Mouse (Mus musculus) C2C12 (cell line): ENCODE data around the gene Fam20b. TPM values are rescaled to one million over a fixed set of nuclear protein-coding genes. Genes with fewer than 3 reads are reported as not detected.

Source experiments
- H3K27me3 ChIP-seq: one replicate; pipeline ENCODE4 v1.6.1; 2011; ENCODE audit not compliant: control insufficient read depth, insufficient read depth, insufficient read length
- H3K36me3 ChIP-seq: one replicate; pipeline ENCODE4 v1.6.1; 2011; ENCODE audit not compliant: control insufficient read depth, insufficient read depth
- H3K4me3 ChIP-seq: one replicate; pipeline ENCODE4 v1.5.1; 2011; ENCODE audit warnings: mild to moderate bottlenecking, control low read depth; ENCODE audit not compliant: poor library complexity, insufficient read depth, severe bottlenecking
- H3K79me2 ChIP-seq: one replicate; pipeline ENCODE4 v1.6.1; 2011; ENCODE audit not compliant: control insufficient read depth, insufficient read depth
- H3K79me3 ChIP-seq: one replicate; pipeline ENCODE4 v1.6.1; 2011; ENCODE audit warnings: low read depth, control low read depth
- H3ac ChIP-seq: one replicate; pipeline ENCODE3; 2011; ENCODE audit warnings: low read depth; ENCODE audit not compliant: control insufficient read depth, insufficient read length
- CEBPB ChIP-seq: IDR thresholded peaks from one replicate; pipeline ENCODE4 v1.6.1; 2011; ENCODE audit warnings: low read depth, mild to moderate bottlenecking, control low read depth, moderate library complexity
- CTCF ChIP-seq: IDR thresholded peaks from one replicate; pipeline ENCODE4 v1.5.1; 2011; ENCODE audit not compliant: control insufficient read depth, insufficient read depth, insufficient read length
- FOSL1 ChIP-seq: IDR thresholded peaks from one replicate; pipeline ENCODE4 v1.8.0; 2011; ENCODE audit warnings: mild to moderate bottlenecking, low read length; ENCODE audit not compliant: poor library complexity, insufficient read depth, severe bottlenecking
- MAX ChIP-seq: IDR thresholded peaks from one replicate; pipeline ENCODE4 v1.6.1; 2011; ENCODE audit warnings: mild to moderate bottlenecking, control low read depth
- MYOD1 ChIP-seq: IDR thresholded peaks from one replicate; pipeline ENCODE4 v1.6.1; 2011; ENCODE audit warnings: low read depth; ENCODE audit not compliant: control insufficient read depth, insufficient read length
- MYOG ChIP-seq: IDR thresholded peaks from one replicate; pipeline ENCODE4 v1.6.1; 2011; ENCODE audit not compliant: control insufficient read depth, insufficient read length; ENCODE audit errors: extremely low read depth
- USF1 ChIP-seq: IDR thresholded peaks from one replicate; pipeline ENCODE4 v1.6.1; 2011; ENCODE audit warnings: low read depth, mild to moderate bottlenecking, control low read depth, moderate library complexity
- polyA plus RNA-seq: library from polyadenylated mRNA; unstranded; fragments of >200 nt; fragmentation: generic; extraction: Trizol; gene quantifications from one replicate; pipeline ENCODE4 v1.2.1, GENCODE M21; 2012; ENCODE audit warnings: missing spikeins

Fam20b gene
- polyA plus RNA-seq, 1 experiment = 19.9 TPM

DNA sequence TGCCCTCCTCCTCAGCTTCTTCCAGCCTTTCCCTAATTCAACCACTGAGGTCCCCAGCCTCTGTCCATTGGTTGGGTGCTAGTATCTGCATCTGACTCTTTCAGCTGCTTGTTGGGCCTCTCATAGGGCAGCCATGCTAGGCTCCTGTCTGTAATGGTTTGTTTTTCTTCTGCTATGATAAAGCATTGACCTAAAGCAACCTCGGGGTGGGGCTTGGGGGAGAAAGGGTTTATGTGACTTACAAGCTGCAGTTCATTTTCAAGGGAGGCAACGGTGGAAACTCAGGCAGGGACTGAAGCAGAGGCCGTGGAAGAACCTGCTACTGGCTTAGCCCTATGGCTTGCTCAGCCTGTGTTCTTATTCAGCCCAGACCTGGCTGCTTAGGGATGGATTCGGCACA lies 31.4 kb upstream of the Fam20b start:
- Histone ChIP-seq H3ac (no peak overlapping the region), H3K79me3 (no peaks in the 10 kb centered on the region), H3K27me3 (no peaks in the 10 kb centered on the region), H3K4me3 (no peak overlapping the region), H3K36me3 (no peaks in the 10 kb centered on the region), H3K79me2 (no peaks in the 10 kb centered on the region)
- TF ChIP-seq MYOD1 (no peak), CEBPB (no peak), CTCF (no peak), FOSL1 (no peak), MAX (no peak), USF1 (no peak), MYOG (no peak)

DNA sequence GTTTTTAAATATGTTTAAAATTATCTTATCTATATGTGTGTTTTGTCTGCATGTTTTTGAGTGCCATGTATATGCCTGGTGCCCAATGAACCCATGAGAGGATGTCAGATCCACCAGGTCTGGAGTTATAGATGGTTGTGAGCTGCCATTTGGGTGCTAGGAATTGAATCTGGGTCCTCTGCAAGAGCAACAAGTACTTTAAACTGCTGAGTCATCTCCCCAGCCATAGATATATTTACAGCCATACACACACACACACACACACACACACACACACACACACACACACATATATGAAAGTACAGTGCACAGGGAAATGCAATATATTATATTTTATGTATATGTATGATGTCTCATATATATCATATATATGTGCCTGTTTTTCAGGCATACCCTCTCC lies 30.2 kb upstream of the Fam20b start:
- H3K27me3 ChIP-seq = no peaks in the 10 kb centered on the region
- no peaks in the 10 kb centered on the region for H3K79me3 ChIP-seq
- no peak for TF ChIP-seq MYOG
- TF ChIP-seq USF1 = no peak
- H3K36me3 ChIP-seq = no peaks in the 10 kb centered on the region
- no peaks in the 10 kb centered on the region for H3K79me2 ChIP-seq
- no peak overlapping the region for H3ac ChIP-seq
- no peak overlapping the region for H3K4me3 ChIP-seq

DNA sequence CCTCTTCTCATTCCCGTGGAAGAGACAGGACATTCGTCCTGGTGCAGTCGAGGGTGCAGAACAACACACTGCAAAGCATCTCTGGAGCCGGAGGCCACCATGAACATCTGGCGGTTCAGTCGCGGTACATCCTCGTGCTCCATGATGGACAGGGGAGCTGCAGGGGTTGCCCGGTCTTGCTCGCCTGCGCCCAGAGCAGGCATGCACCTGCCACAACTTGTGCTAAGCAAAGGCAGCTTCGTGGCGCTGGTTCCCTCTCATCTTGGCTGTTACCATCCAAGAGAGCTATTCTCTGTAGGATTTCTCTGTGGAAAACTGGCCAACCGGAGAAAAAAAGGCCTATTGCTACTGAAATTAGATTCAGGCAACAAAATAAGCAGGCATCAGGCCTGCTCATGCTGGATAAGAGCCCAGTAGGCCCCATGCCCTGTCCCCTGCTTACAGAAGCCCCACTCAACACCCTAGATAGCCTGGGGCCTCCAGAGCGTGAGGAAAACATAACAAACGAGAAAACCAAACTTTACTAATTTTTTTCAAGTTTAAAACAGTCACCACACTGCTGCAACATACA lies 29.6 kb upstream of the Fam20b start:
- Histone ChIP-seq H3K36me3 (no peaks in the 10 kb centered on the region), H3K27me3 (no peaks in the 10 kb centered on the region), H3K79me2 (no peaks in the 10 kb centered on the region), H3K79me3 (no peaks in the 10 kb centered on the region), H3ac (no peak overlapping the region), H3K4me3 (no peak overlapping the region)
- no peak for TF ChIP-seq MYOD1
- TF ChIP-seq MYOG = no peak
- no peak for TF ChIP-seq FOSL1
- no peak for TF ChIP-seq MAX
- no peak for TF ChIP-seq CEBPB
- TF ChIP-seq USF1 = no peak
- TF ChIP-seq CTCF = no peak

DNA sequence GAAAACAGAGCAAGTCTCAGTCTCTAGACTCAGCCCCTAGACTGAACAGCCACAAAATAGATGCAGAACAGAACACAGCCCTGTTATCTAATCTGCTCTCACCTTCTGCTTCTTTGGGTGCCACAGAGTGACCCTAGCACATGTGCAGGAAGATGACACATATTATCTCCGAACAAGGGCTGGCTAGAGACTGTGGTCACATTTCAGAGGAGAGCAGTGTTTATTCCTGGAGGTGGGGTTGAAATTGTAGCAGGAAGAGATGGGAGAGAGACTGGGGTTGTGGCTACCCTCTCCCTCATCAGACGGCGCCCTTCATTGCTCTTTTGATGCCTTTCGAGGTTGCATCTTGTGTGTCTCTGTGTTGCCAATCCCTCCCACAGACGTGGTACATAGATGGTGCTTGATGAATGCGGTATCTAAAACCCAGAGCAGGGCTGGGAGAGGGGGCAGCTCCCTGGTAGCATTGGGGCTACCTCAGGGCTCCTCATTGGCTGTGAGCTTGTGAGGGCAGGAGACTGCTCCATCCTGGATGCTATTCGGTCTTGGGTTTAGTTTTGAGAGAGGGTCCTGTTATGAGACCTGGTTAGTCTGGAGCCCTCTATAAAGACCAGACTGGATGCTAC lies 26.4 kb upstream of the Fam20b start:
- Histone ChIP-seq H3ac (no peak overlapping the region), H3K4me3 (no peak overlapping the region), H3K36me3 (no peaks in the 10 kb centered on the region), H3K27me3 (no peaks in the 10 kb centered on the region), H3K79me2 (no peaks in the 10 kb centered on the region), H3K79me3 (no peaks in the 10 kb centered on the region)
- TF ChIP-seq CTCF (no peak), FOSL1 (no peak), MAX (no peak), MYOD1 (no peak), USF1 (no peak), CEBPB (no peak), MYOG (no peak)

DNA sequence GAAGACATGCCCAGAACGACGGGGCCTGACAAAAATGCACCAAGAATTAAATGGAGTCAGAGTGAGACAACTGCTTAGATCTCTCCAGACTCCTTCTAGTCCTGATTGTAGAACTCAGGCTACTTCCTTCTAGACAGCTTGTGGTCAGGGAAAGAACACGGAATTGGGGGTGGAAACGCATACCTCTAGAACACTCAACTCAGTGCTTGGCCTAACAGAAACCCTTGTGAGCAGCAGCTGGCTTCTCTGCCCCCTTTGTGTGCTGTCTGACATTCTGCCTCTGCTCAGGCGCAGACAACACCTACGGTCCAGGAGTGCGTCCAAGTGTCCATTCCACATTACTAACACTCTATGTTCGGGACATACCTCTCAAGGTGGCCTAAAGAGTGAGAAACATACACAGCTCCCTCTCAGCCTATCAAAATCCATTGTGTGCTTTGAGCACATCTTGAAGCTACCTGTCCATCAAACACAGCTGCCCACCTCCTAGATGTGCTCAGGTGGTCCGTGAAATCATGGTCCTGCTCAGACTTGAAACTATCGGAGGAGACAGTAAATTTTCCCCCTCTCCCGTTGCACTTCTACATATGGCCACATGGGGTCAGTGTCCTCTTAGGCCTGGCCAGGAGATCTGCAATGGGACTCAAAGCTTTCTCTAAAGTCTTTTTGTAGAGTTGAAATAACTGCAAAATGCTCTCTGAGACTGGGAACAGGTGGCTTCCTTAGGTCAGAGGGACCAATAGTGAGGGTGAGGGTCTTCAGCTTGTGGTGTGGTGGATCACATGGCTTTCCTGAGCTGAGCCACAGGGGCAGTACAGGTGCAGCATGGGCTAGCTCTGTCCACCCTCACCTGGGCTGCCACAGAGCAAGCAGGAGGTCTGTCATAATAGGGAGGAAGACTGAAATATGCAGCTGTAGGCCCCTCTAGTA lies 22.9 kb upstream of the Fam20b start:
- Histone ChIP-seq H3ac (peak overlapping the region; percentile 7), H3K79me3 (no peaks in the 10 kb centered on the region)
- TF ChIP-seq CTCF (peak; percentile 77), FOSL1 (no peak)

More for the DNA sequence above, 22.9 kb upstream of the Fam20b start:
- no peaks in the 10 kb centered on the region for H3K36me3 ChIP-seq
- no peaks in the 10 kb centered on the region for H3K79me2 ChIP-seq
- no peak overlapping the region for H3K4me3 ChIP-seq
- no peaks in the 10 kb centered on the region for H3K27me3 ChIP-seq
